Comparison of ENCODE assay signal across 13 mouse cellular contexts in the genomic region with DNA sequence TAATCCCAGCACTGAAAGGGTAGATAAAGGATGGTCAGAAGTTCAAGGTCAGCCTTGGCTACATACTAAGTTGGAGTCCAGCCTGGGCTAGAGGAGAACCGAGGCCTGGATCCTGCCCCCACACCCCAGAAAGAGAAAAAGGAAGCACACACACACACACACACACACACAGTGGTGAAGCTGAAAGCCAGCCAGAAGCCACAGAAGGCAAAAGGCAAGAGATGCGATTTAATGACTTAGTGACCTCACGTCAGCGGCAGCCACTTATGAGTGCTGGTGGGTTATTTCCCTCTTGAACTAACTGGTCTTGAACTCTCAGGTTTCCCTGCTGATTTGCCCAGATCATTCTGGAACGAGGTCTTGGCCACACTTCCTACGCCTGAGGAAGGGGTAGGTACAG.
"Had no signal": no experiment of that assay in that cellular context is flagged by ENCODE, and none has a peak within 500 bp of the region (broad histone marks: within the 10 kb centered on the region; RNA-seq: fewer than 3 reads in every experiment).

No protein-coding gene starts in this region.

- DNase-seq: kidney, adult 11 months; kidney, adult 9 months; kidney, postnatal 36 days; layer of hippocampus, adult 9-11 months; right cerebral cortex, postnatal 4 days; thymus, postnatal 36 days had no signal

- H3K9ac ChIP-seq: liver, embryonic 15.5 days; lung, embryonic 15.5 days; midbrain, embryonic 13.5 days; neural tube, embryonic 12.5 days had no signal

- ATAC-seq: midbrain, embryonic 13.5 days had no signal

- H3K36me3 ChIP-seq: liver, embryonic 15.5 days; lung, embryonic 15.5 days; midbrain, embryonic 13.5 days; neural tube, embryonic 12.5 days had no signal

- H3K27ac ChIP-seq: kidney, postnatal 0 days; liver, embryonic 15.5 days; lung, embryonic 15.5 days; midbrain, embryonic 13.5 days; neural tube, embryonic 12.5 days had no signal

- H3K4me3 ChIP-seq: liver, embryonic 15.5 days; lung, embryonic 15.5 days; megakaryocyte, embryonic 14.5 days; midbrain, embryonic 13.5 days; neural tube, embryonic 12.5 days had no signal

- H3K4me2 ChIP-seq: liver, embryonic 11.5 days; liver, embryonic 15.5 days; lung, embryonic 15.5 days; midbrain, embryonic 13.5 days; neural tube, embryonic 12.5 days had no signal

- H3K9me3 ChIP-seq: liver, embryonic 15.5 days; lung, embryonic 15.5 days; midbrain, embryonic 13.5 days; neural tube, embryonic 12.5 days had no signal
